Mouse (Mus musculus) adrenal gland, postnatal 10 days (tissue): ENCODE data around the gene Ormdl3. TPM values are rescaled to one million over a fixed set of nuclear protein-coding genes. Genes with fewer than 3 reads are reported as not detected.

ENCODE experiments used
- DNase-seq: peaks from one replicate; pipeline ENCODE4 v3.0.0; 2021; ENCODE audit warnings: mixed read lengths
- total RNA-seq, 2 experiments: library from RNA; stranded (reverse); gene quantifications; 2 replicates each; pipeline ENCODE4 v1.2.3; 2021

Gene Ormdl3
- total RNA-seq, 2 experiments from 2014 or later: 135 to 143 TPM

DNA sequence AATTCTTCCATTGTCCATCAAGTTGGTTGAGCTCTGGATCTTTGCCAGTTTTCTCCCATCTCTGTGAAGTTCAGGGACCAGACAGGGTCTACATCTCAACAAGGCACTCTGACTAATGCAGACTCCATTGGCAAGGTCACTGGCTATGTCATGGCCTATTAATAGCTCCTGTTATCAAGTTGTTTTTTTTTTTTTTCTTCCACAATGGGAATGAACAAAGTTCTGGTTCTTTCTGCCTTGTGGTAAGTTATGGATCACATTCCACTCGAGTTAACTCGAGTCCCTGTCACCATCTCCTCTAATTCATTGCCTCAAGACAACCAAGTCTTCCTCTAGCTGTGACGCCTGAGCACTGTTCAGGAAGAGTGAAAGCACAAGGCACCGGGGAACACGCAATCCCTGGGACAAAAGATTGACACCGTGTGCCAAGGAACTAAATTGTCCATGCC, 1.7 kb upstream of the Ormdl3 start:
- DNase-seq: peak; percentile 59

DNA sequence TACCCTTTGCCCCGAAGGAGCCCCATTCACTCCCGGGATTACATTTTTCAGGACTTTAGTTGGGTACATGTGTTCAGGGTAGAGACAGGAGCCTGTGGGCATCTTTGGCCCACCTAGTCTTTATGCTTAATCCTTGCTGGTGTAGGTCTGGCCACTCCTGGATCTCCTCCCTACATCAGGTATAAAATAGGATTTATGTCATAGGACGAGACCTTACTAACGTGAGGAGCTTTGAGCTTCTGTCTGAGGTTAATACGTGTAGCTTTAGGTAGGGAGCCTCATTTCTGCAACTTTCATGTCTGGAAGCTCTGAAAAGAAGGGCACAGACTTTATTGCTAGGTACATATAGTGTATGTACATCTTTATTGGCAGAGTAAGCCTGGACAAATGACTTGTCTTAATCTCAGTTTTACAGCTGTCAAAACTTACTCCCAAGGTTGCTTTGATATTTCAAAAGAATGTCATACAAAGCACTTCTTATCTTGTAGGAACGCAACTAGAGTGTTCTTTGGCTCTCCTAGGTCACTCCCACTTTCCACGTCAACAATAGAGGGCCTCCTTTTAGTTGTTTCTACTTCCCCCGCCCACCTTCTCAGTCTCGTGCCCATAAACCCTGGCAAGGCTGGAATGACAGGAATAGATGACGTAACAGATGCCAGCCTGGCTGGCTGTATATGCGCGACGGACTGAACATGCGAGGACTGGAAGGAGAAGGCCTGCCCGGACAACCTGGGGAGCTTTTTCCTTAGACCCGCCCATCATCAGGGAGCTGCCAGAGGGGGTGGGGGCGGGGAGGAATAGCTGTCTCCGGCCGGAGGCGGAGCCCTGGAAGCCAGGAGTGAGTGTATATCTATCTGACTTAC, 747 bp upstream of the Ormdl3 start:
- DNase-seq: peak; percentile 89

DNA sequence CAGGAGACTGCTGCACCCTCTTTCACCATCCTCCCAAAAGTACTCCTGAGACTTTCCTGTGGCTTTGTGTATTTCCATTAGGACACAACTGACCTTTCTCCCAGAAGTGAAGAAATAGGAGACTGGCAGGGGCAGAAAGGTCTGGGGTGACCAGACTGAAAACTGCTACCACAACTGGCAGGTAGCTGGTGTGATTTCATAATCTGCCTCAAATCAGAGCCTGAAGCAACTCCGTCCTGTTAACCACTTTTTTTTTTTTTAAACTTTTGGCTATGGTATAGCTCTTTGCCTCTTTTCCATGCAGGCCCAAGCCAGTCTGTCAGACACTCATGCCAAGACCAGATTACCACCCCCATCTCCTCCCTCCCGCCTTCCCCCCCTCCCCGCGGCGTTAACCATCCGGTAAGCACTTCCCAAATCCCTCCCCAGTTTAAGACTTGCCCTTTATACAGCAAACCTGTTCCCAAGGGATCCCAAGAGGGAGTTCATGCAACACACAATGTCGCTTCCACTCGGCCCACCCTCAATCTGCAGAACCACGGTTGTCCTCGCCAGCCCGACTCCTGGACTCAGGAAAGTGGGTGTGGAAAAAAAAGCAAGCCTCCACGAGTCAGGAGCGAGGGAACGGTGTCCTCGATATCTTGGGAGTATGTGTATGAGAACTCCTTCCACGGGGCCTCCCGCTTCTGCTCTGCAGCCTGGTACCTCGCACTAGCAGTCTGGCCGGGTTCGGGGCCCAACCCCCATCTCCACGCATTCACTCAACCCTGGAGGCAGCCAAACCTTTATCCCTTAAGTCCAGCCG, 879 bp downstream of the Ormdl3 start:
- DNase-seq: peak; percentile 69

DNA sequence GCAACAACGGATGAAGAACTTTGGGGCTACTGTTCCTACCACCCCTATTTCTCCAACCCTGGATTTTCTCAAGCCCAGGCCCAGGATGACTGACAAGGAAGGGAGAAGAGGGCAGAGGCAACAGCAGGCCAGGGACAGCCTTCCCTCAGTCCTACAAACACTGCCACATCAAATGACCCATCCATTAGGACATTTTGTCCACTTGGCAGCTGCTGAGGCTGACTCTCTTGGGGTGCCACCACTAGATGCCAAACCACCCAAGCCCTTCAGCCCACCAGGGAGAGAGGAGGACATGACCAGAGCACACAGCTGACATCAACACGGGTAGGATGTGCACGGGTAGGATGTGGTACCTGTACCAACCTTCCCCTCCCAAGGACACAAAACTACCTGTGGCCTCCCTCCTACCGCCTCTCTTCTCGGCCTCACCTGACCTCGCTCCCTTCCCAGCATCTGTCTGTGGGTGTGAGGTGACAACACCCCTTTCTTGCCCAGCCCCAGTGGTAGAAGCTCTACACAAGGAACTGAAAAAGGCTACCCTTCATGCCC, 2.5 kb downstream of the Ormdl3 start:
- DNase-seq: peak; percentile 60

DNA sequence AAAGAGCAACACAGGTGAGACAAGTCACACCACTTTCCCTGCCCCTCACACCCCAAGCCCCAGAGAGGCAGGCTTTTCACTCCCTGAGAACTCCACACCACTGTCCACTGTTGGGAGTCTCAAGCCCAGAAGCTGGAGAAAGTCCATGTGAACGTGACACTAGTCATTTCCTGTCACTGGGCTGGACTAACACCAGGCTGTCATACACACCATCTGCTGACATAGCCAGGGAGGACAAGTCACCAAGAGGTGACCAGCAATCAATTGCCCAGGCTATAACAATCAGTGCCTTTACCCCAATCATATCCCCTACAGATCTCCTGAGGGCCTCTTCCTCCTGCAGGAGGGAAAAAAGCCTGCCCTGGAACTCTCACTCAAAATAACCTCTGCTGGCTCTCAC, 3.0 kb downstream of the Ormdl3 start:
- no peak for DNase-seq

DNA sequence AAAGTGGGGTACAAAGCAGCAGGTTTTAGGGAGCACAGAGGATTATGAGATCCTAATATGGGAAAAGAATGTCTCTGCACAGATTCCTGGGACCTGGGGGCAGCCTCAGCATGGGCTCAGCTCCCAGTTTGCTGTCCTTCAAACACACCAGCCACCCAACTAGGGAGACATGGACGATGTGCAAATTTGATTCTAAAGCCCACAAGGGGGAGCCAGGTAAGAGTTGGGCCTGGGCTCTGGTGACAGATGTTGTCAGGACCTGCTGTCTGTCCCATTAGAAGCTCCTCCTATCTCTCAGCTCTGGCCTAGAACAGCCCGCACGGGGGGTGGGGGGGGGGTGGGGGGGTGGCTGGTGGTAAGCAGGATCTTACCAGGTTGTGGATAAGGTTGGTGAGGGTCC, 3.6 kb downstream of the Ormdl3 start:
- DNase-seq: no peak

DNA sequence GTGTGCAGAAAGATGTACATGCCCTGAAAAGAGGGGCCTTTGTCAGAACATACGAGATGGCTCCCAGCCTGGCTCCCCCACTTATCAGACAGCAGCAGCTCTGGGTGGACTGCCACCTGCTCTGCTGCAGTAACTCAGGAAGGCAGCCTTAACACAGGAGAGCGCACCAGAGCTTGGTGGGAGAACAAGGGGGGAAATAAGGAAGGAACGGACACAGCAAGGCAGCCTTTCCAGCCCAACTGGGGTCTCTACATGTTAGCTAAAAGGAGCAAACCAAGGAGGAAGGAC, 4.0 kb downstream of the Ormdl3 start:
- no peak for DNase-seq

DNA sequence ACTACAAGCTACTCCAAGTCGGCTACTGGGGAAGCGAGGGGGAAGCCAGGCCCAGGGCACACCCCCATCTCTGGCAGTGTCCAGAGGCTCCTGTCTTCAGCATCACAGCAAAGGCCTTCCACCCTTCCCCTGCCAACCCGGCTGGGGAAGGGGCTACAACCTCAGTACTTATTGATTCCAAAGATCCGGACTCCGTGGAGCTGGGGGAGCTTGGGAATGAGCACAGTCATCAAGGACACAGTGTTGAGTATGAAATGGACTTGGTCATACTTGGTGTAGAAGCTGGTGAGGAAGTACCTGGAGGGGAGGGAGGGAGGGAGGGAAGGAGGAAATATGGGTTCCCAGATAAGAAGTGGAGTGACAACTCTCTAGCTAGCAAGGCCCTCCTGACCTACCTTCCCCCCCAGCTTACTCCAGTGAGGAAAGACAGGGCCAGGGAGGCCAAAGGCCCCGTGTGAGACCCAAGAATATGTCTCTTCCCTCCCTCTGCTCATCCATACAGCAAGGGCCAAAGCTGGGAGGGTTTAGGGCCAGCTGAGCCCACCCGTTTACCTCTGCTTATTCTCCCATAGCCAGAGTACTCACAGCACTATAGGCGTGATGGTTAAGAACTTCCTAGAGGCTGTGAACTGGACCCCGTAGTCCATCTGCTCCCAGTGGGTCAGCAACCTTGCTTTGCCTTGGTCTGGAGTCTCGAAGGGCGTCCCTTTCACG, 4.5 kb downstream of the Ormdl3 start:
- DNase-seq: no peak

DNA sequence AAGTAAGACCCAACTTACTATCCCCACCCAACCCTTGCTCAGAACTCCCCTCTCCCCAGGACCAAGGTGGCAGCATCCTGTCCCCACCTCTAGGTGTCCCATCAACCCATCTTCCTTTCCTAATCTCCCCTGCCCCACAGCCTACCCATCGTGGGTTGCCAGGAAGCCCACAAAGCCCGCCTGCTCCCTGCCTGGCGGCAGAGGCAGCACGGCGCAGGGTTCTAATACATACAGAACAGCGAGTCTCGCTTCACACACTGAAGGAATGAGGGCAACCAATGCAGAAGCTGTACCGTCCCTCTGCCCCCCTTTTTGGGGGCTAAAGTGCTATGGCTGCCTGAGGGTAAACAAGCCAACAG, 5.2 kb downstream of the Ormdl3 start:
- no peak for DNase-seq

DNA sequence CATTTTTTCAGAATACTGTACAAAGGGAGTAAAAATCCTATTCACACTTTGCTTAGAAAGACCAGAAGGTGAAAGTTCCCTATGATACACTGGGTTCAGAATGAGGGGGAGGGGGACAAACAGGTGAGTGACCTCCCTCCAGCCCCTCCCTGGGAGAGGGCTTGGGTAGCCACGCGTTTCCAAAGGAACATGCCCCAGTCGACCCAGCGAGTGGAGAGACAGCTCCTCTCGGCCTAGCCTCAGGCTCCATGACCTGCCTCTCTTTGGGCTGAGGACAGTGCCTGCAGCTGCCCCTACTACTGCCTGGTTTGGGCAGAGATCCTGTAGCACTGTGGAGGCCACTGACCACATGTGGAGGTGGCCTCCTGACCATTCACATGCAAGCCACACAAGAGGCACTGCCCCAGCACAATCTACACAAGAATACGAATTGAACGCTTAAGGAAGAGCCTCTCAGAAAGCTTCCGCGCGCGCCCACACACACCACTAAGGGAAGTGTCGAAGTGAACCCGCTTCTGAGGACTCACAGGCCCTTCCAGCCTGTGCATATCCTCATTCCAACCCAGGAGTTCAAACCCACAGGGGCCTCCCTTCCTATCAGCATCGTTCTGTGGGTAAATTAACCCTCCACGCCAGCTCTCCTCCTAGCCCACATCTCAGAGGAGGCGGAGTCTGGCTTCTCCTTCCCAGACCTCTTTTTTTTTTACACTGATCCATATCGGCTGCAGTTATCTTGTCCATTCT, 5.7 kb downstream of the Ormdl3 start:
- no peak for DNase-seq

DNA sequence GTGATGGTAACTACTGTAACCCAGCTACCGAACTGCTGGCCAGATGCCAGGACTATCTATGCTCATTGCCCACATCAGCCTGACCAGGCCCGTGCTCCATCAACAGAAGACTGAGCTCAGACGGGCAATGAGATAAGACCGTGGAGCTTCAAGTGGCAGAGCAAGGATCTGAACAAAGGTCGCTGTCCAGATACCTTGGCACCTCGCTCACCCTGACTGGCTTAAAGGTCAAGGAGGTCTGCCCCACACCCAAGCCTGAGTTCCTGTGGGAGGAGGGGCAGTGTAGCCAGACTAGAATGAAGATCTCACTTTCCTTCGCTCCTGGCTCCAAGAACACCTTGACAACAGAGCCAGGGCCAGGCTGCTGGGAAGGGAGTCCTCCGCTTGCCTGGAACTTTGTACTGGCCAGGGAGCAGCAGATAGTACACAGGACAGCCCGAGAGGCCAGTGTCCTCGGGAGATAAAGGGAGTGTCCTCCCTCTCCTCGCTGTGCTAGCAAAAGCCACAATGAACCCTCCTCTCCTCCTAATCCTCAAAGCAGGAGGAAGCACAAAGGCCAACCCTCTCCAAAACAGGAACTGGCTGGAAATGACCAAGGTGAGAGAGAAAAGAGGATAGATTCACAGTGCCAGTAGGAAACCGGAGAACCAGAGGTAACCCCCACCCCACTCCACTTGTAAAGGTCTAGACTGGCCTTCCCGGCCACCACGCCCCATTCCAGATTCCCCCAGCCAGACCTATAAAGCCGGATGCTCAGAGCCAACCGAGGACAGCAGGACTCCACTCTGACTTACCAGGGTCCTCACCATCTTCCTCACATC, 6.7 kb downstream of the Ormdl3 start:
- peak; percentile 62 for DNase-seq

DNA sequence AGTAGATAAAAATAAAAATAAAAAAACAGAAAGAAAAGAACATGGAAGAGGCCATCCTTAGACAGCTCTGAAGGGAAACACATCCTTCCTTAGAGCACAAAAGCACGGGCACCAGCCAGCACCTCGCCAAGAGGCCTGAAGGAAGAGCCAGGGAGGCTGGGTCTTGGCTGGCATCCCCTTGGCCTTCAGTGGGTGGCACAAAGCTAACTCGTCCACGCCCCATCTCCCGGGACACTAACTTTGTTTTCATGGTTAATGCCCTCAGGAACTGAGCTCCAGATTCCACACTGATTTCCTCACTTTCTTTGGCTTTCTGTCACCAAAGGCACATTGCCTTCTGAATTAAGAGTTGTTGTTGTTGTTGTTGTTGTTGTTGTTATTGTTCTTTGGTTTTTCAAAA, 9.4 kb downstream of the Ormdl3 start:
- peak; percentile 71 for DNase-seq

DNA sequence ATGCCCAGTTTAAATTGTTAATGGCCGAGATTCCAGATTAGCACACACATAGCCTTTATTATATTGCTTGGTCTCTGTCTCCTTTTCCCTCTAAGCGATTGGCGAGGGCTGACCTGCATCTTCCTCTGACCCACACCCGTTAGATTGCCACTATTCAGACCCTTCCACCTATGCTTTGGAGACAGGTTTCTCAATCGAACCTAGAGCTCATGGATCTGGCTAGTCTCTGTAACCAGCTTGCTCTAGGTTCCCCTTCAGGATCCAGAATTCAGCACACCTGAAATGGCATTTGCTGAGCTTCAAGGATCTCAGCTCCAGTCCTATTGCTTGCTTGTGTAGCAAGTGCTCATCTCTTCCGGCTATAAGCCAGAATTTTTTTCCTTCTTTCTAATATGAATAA, 17.7 kb downstream of the Ormdl3 start:
- DNase-seq: no peak

DNA sequence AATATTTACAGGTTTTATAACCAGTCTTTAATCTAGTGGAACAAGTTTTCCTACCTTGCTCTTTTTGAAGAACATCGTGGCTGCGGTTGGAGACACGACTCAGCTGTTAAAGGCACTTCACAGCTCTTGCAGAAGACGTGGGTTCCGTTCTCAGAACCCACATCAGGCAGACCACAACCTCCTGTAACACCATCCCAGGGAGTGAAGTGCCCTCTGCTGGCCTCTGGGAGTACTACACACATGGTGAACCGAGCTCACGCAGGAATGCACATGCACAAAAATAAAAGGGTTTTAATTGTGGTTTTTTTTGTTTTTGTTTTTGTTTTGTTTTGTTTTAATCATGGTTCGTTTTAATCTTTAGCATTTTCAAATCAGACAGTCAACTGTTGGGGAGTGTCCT, 18.8 kb downstream of the Ormdl3 start:
- DNase-seq: no peak

DNA sequence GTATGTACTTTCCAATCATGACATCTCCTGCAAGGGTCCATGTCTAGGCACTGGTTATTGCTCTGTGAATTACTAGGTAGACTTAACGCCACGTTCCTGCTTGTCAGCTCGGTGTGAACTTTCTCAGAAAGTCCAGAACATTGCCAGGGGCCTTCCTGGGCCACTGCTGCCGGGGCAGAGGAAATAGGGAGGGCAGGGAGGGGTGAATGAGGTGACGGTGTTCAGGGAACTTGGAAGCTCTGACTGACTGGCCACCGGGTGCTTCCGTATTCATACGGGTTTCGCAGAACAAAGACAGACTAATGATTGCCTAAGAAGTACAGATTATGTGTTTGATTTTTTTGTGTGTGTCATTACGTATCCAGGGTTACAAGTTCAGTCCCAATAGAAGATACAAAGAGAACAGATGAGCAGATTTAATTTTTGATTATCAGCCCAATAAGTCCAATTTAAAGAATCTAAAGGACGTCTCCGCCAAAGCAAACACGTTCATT, 23.2 kb downstream of the Ormdl3 start:
- DNase-seq: no peak

DNA sequence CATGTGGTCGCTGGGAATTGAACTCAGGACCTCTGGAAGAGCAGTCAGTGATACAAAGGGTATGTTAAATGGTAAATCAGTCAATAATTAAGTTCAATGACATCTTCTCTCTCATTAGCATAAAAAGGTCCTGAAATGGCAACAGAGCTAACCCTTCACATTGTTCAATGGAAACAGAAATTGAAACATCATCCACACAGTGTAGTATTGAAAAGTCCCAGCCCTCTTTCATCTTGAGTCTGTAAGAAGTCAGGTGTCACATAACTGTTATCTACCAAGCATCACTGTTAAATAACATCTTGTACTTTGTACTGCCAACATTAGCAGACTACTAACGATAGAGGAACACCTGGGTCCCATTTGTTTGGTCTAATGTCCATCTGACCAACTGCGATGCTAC, 24.1 kb downstream of the Ormdl3 start:
- DNase-seq: no peak

DNA sequence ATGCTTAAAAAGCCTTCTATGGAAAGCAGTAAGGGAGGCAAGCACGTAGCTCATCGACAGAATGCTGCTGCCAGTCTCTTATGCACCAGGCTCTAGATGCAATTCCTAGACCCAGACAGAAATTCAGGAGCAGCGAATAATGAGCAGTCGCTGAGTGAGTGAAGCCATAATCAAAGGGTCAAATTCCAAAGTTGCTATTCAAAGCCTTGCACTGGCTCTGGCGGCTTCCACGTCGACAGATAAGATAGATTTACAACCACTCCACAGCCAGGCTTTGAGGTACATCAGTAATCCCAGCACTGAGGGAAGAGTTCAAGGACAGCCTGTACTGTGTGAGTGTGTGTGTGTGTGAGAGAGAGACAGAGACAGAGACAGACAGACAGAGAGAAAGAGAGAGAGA, 26.2 kb downstream of the Ormdl3 start:
- peak; percentile 34 for DNase-seq

DNA sequence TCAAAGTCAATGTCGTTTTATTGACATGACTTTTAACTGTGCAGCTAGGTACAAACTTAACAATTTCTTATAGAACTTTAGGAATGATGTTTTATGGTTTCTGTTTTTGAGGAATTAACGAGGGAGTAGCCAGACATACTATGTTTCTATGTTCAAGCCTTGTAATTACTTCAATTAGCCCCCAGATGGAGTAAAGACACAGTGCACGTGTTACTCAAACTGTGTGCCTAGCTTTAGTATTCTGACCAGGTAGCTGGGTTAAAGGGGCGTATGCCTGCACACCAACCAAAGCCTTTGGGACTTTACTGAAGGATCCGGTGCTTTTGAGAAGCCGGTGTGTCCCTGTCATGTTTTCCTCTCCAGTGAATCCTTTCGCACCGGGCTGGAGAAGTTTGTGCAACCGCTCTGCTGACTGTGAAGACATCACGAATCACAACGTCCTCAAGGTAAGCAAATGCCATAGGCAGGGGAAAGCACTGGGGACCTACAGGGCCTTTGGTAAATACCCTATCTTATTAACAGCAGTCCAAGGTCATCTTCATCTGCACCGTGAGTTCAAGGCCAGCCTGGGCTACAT, 32.0 kb downstream of the Ormdl3 start:
- DNase-seq: no peak

DNA sequence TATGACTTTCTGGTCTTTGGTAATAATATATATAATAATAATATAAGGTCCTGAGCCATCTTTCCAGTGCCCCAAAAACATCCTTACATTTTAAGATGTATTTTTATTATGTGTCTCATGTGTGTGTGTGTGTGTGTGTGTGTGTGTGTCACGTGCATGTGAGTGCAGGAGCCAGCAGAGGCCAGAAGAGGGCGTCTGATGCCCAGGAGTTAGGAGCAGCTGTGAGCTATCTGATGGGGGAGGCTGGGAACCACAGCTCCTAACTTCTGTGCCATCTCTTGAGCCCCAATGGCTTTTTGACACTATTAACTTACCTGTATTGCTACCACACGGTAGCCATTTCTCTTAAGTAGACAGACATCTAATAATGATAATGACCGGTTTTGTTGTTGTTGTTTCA, 33.2 kb downstream of the Ormdl3 start:
- no peak for DNase-seq

DNA sequence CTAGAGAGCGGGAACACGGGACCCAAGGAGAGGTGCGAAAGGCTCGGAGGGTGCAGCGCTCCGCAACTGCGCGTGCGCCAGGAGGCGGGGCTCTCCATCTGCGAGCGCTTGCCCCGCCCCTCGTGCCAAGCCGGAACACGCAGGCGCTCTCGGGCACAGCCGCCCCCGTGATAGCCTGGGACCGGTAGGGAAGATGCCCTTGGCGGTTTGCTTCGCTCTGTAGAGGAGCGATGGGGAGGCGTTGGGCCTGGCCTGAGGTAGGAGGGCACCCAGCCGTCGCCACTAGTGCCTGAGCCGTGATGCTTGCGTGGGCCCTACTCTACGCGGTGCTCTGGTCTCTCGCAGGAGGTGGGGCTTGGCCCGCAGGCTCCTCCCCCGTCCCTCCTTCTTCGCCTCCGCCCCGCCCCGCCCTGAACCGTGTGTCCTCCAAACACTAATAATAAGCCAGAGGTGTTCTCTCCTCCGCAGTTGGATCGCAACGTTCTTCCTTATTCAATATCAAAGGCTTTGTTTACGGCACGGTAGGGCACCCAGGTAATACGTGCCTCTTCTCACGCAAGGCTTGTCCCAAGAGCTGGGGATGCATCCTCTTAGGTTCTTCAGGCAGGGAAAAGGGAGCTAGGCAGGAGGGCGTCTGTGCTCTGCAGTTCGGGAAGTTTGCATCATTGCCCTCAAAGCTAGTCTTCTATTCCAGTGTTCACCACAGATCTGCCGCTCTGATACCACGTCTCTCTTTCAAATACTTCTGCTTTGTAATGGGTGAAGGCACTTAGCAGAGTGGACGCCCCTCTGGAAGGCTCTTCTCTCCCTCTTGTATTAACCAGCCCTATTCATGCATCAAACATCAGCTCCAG, 36.0 kb downstream of the Ormdl3 start, which contains the start of gene Zpbp2:
Zpbp2 (plus strand) TSS at position 123 of the 854 bp plus-strand sequence.
- DNase-seq: peak; percentile 94
